Mouse (Mus musculus) intestine, embryonic 14.5 days (tissue): Measurements from ENCODE around the gene Cyp27a1. TPM values are rescaled to one million over a fixed set of nuclear protein-coding genes. Genes with fewer than 3 reads are reported as not detected.

ENCODE experiments used
- ATAC-seq: fragments of 200-750 bp; cut with Nextera tagmentation; replicated peaks from 2 replicates; pipeline ENCODE4 v1.8.0; 2017; ENCODE audit warnings: low read depth, moderate number of reproducible peaks, moderate TSS enrichment, moderate library complexity; ENCODE audit not compliant: low FRiP score, low TSS enrichment
- DNase-seq: peaks from one replicate; pipeline ENCODE4 v3.0.0-alpha.2; 2018; ENCODE audit warnings: low spot score
- H3K27ac ChIP-seq: fragments of 300-500 bp; sonication (generic); 2 replicates; pipeline ENCODE4 v1.5.1; 2014; ENCODE audit warnings: low read depth, mild to moderate bottlenecking, control low read depth
- H3K27me3 ChIP-seq: fragments of 300-500 bp; sonication (generic); replicated peaks from 2 replicates; pipeline ENCODE4 v1.6.1; 2014; ENCODE audit warnings: low read length, control low read depth; ENCODE audit not compliant: control insufficient read depth, insufficient read depth
- H3K36me3 ChIP-seq: fragments of 300-500 bp; sonication (generic); 2 replicates; pipeline ENCODE4 v1.6.1; 2014; ENCODE audit warnings: low read length, control low read depth; ENCODE audit not compliant: control insufficient read depth, insufficient read depth
- H3K4me1 ChIP-seq: fragments of 300-500 bp; sonication (generic); replicated peaks from 2 replicates; pipeline ENCODE4 v1.6.1; 2014; ENCODE audit warnings: low read length, control low read depth, mixed read lengths; ENCODE audit not compliant: control insufficient read depth, insufficient read depth
- H3K4me2 ChIP-seq: fragments of 300-500 bp; sonication (generic); 2 replicates; pipeline ENCODE4 v1.6.1; 2014; ENCODE audit warnings: low read length
- H3K4me3 ChIP-seq: fragments of 300-500 bp; sonication (generic); 2 replicates; pipeline ENCODE4 v1.5.1; 2014; ENCODE audit warnings: low read depth, low read length, control low read depth, mixed read lengths
- H3K9ac ChIP-seq: fragments of 300-500 bp; sonication (generic); 2 replicates; pipeline ENCODE4 v1.6.1; 2014; ENCODE audit warnings: mild to moderate bottlenecking, low read length
- H3K9me3 ChIP-seq: fragments of 300-500 bp; sonication (generic); 2 replicates; pipeline ENCODE4 v1.6.1; 2016; ENCODE audit warnings: low read length, control low read depth; ENCODE audit not compliant: control insufficient read depth
- WGBS: fragments of 180-500 bp; shearing (Covaris S2); extraction: QIAGEN DNeasy Blood & Tissue Kit; methylation state at CpG from one replicate; pipeline ENCODE4 v1.1.7; 2014; 5-methylcytosine and 5-hydroxymethylcytosine counted together
- polyA plus RNA-seq: library from polyadenylated mRNA; unstranded; fragments of >200 nt; fragmentation: Nextera tagmentation; extraction: Ambion mirVana; gene quantifications from 2 replicates; pipeline ENCODE4 v1.2.1, GENCODE M21; 2014

Cyp27a1 gene
- polyA plus RNA-seq, 1 experiment from 2014 or later: 6.4 TPM

- Histone ChIP-seq H3K9ac (no peak overlapping the region), H3K27me3 (no peaks in the 10 kb centered on the region), H3K4me3 (no peak overlapping the region), H3K4me1 (no peaks in the 10 kb centered on the region), H3K36me3 (peaks cover 86% of the 10 kb centered on the region), H3K9me3 (no peaks in the 10 kb centered on the region), H3K4me2 (no peak overlapping the region), H3K27ac (no peak overlapping the region)
- no peak for ATAC-seq
- DNase-seq: no peak
- WGBS: 88% methylated on average over 4 of the region's 4 CpGs
These were observed 17.5 kb upstream of the Cyp27a1 start for GRCm38 (mm10) chr1:74695836-74696235.

DNA sequence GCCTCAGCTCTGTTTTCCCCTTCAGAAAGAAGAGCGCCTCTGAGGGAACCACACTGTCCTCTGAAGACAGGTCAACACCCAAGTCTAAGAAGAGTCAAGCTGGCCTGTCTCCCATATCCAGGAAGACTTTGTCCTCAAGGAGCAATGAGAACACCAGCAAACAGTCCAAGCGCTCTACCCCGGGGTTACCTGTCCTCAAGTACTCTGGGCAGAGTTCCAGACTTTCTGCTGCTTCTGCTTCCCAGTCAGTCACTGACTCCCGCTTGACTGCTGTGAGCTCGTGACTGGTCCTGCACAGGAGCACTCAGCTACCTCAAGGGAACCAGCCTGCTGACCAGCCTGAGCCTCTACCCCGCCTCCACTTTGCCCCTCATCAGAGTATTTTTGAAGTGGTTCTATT, 16.0 kb upstream of the Cyp27a1 start:
- Histone ChIP-seq H3K36me3 (peaks cover 79% of the 10 kb centered on the region), H3K9ac (no peak overlapping the region), H3K4me3 (no peak overlapping the region), H3K27ac (no peak overlapping the region), H3K4me2 (no peak overlapping the region), H3K4me1 (no peaks in the 10 kb centered on the region), H3K27me3 (no peaks in the 10 kb centered on the region), H3K9me3 (no peaks in the 10 kb centered on the region)
- 94% methylated on average over 6 of the region's 6 CpGs for WGBS
- DNase-seq (no peak), ATAC-seq (no peak)

DNA sequence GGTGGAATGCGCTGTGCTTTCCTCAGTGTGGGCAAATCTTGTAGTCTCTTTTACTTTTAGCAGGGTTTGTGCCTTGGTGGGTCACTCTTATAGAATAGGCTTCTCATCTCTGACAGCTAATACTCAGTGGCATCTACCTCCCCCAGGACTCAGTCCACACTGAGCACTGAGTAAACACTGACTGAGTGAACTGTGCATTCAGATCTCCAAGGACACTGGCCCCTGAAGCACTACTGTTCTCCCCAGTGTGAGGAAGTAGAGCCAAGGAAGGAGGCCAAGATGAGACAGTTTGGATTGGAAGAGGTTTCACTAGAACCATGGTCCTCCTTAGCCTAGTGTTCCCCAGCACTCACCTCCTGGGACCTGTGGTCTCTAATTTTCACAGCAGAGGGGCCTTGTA, 15.0 kb upstream of the Cyp27a1 start:
- DNase-seq (no peak), ATAC-seq (no peak)
- no peak overlapping the region for H3K9ac ChIP-seq
- H3K4me3 ChIP-seq: no peak overlapping the region
- 93% methylated on average over 1 of the region's 1 CpGs for whole genome bisulfite sequencing
- no peaks in the 10 kb centered on the region for H3K9me3 ChIP-seq
- H3K36me3 ChIP-seq: peaks cover 77% of the 10 kb centered on the region
- H3K27me3 ChIP-seq: no peaks in the 10 kb centered on the region
- no peak overlapping the region for H3K4me2 ChIP-seq
- no peak overlapping the region for H3K27ac ChIP-seq
- no peaks in the 10 kb centered on the region for H3K4me1 ChIP-seq

DNA sequence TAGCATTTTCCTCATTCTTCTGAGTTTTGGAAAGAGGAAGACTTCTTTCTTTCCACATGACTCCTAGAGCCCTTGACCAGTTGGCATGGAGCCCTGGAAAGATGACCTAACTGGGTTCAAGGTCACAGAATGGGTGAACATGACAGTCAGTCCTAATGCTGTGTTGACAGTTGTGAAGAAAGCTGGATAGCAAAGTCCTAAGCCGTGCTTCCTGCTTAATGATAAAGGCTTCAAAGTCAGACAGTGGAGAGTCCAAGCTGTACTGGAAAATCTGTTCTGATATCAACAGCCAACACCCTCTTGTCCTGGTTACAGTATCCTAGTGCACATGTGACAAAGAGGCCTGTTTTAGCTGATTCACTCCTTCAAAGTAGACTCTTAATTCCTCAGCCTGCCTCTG, 14.6 kb upstream of the Cyp27a1 start:
- H3K9ac ChIP-seq: no peak overlapping the region
- ATAC-seq (no peak), DNase-seq (no peak)
- H3K4me2 ChIP-seq: no peak overlapping the region
- 71% methylated on average over 1 of the region's 1 CpGs for WGBS
- H3K36me3 ChIP-seq: peaks cover 74% of the 10 kb centered on the region
- H3K27ac ChIP-seq: no peak overlapping the region
- no peaks in the 10 kb centered on the region for H3K9me3 ChIP-seq
- no peak overlapping the region for H3K4me3 ChIP-seq
- no peaks in the 10 kb centered on the region for H3K4me1 ChIP-seq
- no peaks in the 10 kb centered on the region for H3K27me3 ChIP-seq

DNA sequence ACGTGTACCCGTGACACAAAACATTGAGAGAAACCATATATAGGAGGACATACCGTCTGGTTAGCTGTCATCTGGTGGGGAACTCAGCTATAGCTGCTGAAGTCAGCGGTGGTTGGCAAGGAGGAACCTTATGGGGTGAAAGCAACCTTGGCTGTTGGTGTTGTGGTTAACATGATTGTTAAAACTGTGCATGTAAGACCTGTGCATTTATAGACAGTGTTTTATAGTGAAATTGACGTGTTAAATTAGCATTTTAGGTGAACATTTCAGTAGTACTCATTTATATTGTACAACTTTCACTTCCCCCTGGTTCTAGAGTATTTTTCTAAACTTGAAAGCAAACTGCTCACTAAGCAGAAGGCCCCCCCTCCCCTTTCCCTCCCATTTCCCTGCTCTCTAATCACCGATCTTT, 11.2 kb upstream of the Cyp27a1 start:
- Histone ChIP-seq H3K36me3 (peaks cover 44% of the 10 kb centered on the region), H3K27ac (no peak overlapping the region), H3K4me1 (peaks cover 3% of the 10 kb centered on the region; the same call in 1 of the 2 replicates), H3K27me3 (no peaks in the 10 kb centered on the region), H3K9me3 (no peaks in the 10 kb centered on the region), H3K4me3 (no peak overlapping the region), H3K9ac (no peak overlapping the region), H3K4me2 (no peak overlapping the region)
- DNase-seq: no peak
- WGBS: 90% methylated on average over 6 of the region's 6 CpGs
- no peak for ATAC-seq

DNA sequence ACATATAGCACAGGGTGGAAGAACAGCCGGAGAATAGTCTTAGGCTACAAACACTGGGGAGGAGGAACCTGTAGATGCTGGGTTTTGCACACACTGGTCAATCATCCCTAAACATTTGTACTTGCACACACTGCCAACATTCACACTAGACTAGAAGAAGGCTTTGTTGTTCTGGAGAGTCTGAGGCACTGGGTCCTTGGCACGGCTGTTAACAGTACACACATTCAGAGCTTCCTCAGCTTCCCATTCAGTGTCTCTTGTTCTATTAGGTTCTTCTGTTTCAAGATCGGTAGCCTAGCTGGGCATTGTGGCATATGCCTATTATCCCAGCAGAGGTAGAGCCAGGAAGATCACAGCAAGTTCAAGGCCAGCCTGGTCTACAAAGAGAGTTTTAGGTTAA, 9.2 kb upstream of the Cyp27a1 start:
- no peak for ATAC-seq
- no peak overlapping the region; the same call in 1 of the 2 replicates for H3K27ac ChIP-seq
- no peaks in the 10 kb centered on the region for H3K27me3 ChIP-seq
- WGBS: 74% methylated on average over 3 of the region's 3 CpGs
- DNase-seq: no peak
- no peak overlapping the region for H3K4me2 ChIP-seq
- no peak overlapping the region for H3K4me3 ChIP-seq
- H3K36me3 ChIP-seq: peaks cover 24% of the 10 kb centered on the region
- no peaks in the 10 kb centered on the region for H3K9me3 ChIP-seq
- H3K4me1 ChIP-seq: peaks cover 3% of the 10 kb centered on the region; the same call in 1 of the 2 replicates
- no peak overlapping the region for H3K9ac ChIP-seq

GRCm38 (mm10) chr1:74705016-74705415, 8.4 kb upstream of the Cyp27a1 start:
- Histone ChIP-seq H3K4me2 (no peak overlapping the region), H3K4me1 (peaks cover 3% of the 10 kb centered on the region; the same call in 1 of the 2 replicates), H3K27me3 (no peaks in the 10 kb centered on the region), H3K9me3 (no peaks in the 10 kb centered on the region), H3K36me3 (peaks cover 17% of the 10 kb centered on the region), H3K4me3 (no peak overlapping the region), H3K27ac (peak overlapping the region; percentile 34; the same call in 1 of the 2 replicates), H3K9ac (no peak overlapping the region)
- ATAC-seq (no peak), DNase-seq (no peak)
- WGBS: 58% methylated on average over 5 of the region's 5 CpGs

GRCm38 (mm10) chr1:74709566-74709965, 3.8 kb upstream of the Cyp27a1 start:
- DNase-seq (no peak), ATAC-seq (no peak)
- no peaks in the 10 kb centered on the region for H3K9me3 ChIP-seq
- WGBS: 38% methylated on average over 6 of the region's 6 CpGs
- no peak overlapping the region for H3K4me2 ChIP-seq
- H3K4me3 ChIP-seq: no peak overlapping the region
- no peak overlapping the region for H3K27ac ChIP-seq
- no peaks in the 10 kb centered on the region for H3K27me3 ChIP-seq
- H3K4me1 ChIP-seq: peaks cover 3% of the 10 kb centered on the region; the same call in 1 of the 2 replicates
- no peak overlapping the region for H3K9ac ChIP-seq
- no peaks in the 10 kb centered on the region for H3K36me3 ChIP-seq

DNA sequence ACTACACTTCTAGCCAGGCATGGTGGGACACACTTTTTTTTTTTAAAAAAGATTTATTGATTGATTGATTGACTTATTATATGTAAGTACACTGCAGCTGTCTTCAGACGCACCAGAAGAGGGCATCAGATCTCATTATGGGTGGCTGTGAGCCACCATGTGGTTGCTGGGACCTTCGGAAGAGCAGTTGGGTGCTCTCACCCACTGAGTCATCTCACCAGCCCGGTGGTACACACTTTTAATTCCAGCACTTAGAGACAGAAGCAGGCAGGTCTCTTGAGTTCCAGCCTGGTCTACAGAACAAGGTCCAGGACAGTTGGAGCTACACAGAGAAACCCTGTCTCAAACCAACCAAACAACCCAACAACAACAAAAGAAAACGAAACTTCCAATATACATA, 1.3 kb upstream of the Cyp27a1 start:
- H3K4me3 ChIP-seq: no peak overlapping the region
- DNase-seq: no peak
- no peak overlapping the region for H3K9ac ChIP-seq
- no peaks in the 10 kb centered on the region; the same call in 1 of the 2 replicates for H3K4me1 ChIP-seq
- no peaks in the 10 kb centered on the region for H3K27me3 ChIP-seq
- H3K36me3 ChIP-seq: no peaks in the 10 kb centered on the region
- WGBS: 80% methylated on average over 4 of the region's 4 CpGs
- no peaks in the 10 kb centered on the region for H3K9me3 ChIP-seq
- no peak overlapping the region for H3K27ac ChIP-seq
- H3K4me2 ChIP-seq: no peak overlapping the region
- no peak for ATAC-seq
